Mouse (Mus musculus): ENCODE data around the gene Snap47. TPM values are rescaled to one million over a fixed set of nuclear protein-coding genes. Genes with fewer than 3 reads are reported as not detected.

Gene Snap47
- 100 to 1,000 TPM; 379 to 395 TPM for total RNA-seq (2021)
- long read RNA-seq, experiment 1, transcript Snap47-201 (5 exons, 1,896 nt): major isoform, 444 of 537 reads
- long read RNA-seq, experiment 1, partial matches to known transcripts: 21 of 537 reads
- long read RNA-seq, experiment 1, other reads (novel, unspliced or antisense): 72 of 537 reads
- long read RNA-seq, experiment 2, transcript Snap47-201 (5 exons, 1,896 nt): major isoform, 257 of 315 reads
- long read RNA-seq, experiment 2, partial matches to known transcripts: 9 of 315 reads
- long read RNA-seq, experiment 2, other reads (novel, unspliced or antisense): 49 of 315 reads

GRCm38 (mm10) chr11:59451086-59451485 is at the start of gene Snap47:
Snap47 (minus strand) TSS chr11:59451186.
- peak within 1 kb of the TSS; percentile 92 for H3K27ac ChIP-seq
- H3K4me3 ChIP-seq: peak within 1 kb of the TSS; percentile 96
- intact Hi-C loops (cut with DNase I): no loop called here
- TF ChIP-seq CTCF (IDR thresholded peaks at IDR 0.05): no peak
- DNase-seq (ENCODE audit: extremely low spot score in 1 of 2, low spot score in 2 of 2): no peak

GRCm38 (mm10) chr11:59497747-59498146 is 46.8 kb upstream of the Snap47 start:
- intact Hi-C loops (cut with DNase I): no loop called here
- DNase-seq (ENCODE audit: extremely low spot score in 1 of 2, low spot score in 2 of 2): no peak
- H3K27ac ChIP-seq: peak overlapping the region; percentile 83
- no peak; the same call in 1 of the 2 replicates for TF ChIP-seq CTCF (IDR thresholded peaks at IDR 0.05)
- no peak overlapping the region for H3K4me3 ChIP-seq

DNA sequence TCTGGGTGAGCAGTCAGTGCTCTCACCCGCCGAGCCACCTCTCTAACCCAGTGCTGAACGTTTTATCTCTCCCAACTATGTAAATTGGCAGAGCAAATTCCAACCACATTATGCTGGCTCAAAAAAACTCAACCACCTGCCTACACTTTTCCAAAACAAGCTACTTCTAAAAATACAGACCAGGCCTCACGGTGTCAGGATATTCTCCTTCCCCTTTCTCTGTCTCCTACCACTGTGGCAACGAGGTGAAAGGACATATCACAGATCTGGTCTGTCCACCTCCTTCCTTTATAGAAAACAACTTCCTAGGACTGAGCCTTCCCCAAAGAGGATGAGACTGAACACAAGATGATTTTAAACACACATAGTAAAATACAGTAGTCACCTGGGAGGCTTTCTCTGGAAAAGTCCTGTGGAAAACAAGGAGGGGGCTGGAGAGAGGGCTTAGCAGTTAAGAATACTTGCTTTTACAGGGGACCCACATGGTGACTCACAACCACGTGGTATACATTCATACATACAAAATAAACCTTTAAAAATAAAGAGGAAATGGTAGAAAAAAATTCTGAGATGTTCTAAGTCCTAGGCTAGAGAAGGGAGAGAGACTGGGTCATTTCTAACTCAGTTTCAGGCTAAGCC is 45.8 kb upstream of the Snap47 start:
- DNase-seq (ENCODE audit: extremely low spot score in 1 of 2, low spot score in 2 of 2): no peak
- no peak for TF ChIP-seq CTCF (IDR thresholded peaks at IDR 0.05)
- peak overlapping the region; percentile 83 for H3K27ac ChIP-seq
- no peak overlapping the region for H3K4me3 ChIP-seq
- intact Hi-C loops (cut with DNase I): no loop called here

GRCm38 (mm10) chr11:59486222-59486621 is 35.2 kb upstream of the Snap47 start:
- TF ChIP-seq CTCF (IDR thresholded peaks at IDR 0.05): no peak
- no peak for DNase-seq (ENCODE audit: extremely low spot score in 1 of 2, low spot score in 2 of 2)
- intact Hi-C loops (cut with DNase I): loop anchor here (5.0 kb wide), 1 partner anchor 259 kb away; the partner anchor contains the start of gene Arf1
- no peak overlapping the region for H3K4me3 ChIP-seq
- peak overlapping the region; percentile 50 for H3K27ac ChIP-seq

DNA sequence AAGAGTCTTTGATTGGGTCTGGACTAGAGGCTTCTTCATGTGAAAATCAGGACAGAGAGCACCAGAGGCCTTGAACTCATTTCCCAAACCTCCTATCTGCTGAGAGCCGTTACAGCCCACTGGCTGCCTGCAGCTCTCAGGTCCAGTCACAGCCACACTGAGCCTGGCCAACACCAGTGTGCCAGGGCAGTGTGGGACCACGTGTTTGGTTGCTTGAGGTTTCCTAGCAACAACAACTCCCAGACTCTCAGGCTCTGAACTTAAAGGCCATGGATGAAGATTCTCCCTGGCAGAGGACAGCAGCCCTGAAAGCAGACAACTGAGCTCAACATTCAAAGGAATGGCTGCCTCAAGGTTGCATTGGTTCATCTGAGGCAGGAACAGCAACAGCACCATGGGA is 34.7 kb upstream of the Snap47 start:
- DNase-seq (ENCODE audit: extremely low spot score in 1 of 2, low spot score in 2 of 2): no peak
- no peak for TF ChIP-seq CTCF (IDR thresholded peaks at IDR 0.05)
- intact Hi-C loops (cut with DNase I): loop anchor here (5.0 kb wide), 1 partner anchor 258 kb away; the partner anchor contains the start of gene Arf1

GRCm38 (mm10) chr11:59483212-59483611 is 32.2 kb upstream of the Snap47 start:
- peak in 1 of 2 experiments; percentile 42 for DNase-seq (ENCODE audit: extremely low spot score in 1 of 2, low spot score in 2 of 2)
- Histone ChIP-seq H3K27ac (no peak overlapping the region), H3K4me3 (no peak overlapping the region)
- intact Hi-C loops (cut with DNase I): loop anchor here (1.0 kb wide), 1 partner anchor 175 kb away; no protein-coding TSS in a partner anchor
- TF ChIP-seq CTCF (IDR thresholded peaks at IDR 0.05): peak; percentile 69

More for the DNA sequence above, 34.7 kb upstream of the Snap47 start:
- H3K27ac ChIP-seq: peak overlapping the region; percentile 44; the same call in 1 of the 2 replicates
- H3K4me3 ChIP-seq: no peak overlapping the region

- Histone ChIP-seq H3K4me3 (no peak overlapping the region), H3K27ac (no peak overlapping the region)
- no peak for DNase-seq (ENCODE audit: extremely low spot score in 1 of 2, low spot score in 2 of 2)
- intact Hi-C loops (cut with DNase I): no loop called here
- no peak for TF ChIP-seq CTCF (IDR thresholded peaks at IDR 0.05)
Observed at GRCm38 (mm10) chr11:59477240-59477639, 26.3 kb upstream of the Snap47 start.

GRCm38 (mm10) chr11:59472326-59472677 is 21.3 kb upstream of the Snap47 start, which contains the start of gene Zfp867:
Zfp867 (minus strand) TSS chr11:59472474.
- Histone ChIP-seq H3K27ac (peak within 1 kb of the TSS; percentile 78), H3K4me3 (peak within 1 kb of the TSS; percentile 81)
- intact Hi-C loops (cut with DNase I): loop anchor here (5.0 kb wide), 1 partner anchor 105 kb away; no protein-coding TSS in a partner anchor
- DNase-seq (ENCODE audit: extremely low spot score in 1 of 2, low spot score in 2 of 2): peak; percentile 84 to 86
- no peak for TF ChIP-seq CTCF (IDR thresholded peaks at IDR 0.05)

- intact Hi-C loops (cut with DNase I): loop anchor here (5.0 kb wide), 1 partner anchor 104 kb away; no protein-coding TSS in a partner anchor
- Histone ChIP-seq H3K27ac (peak overlapping the region; percentile 78), H3K4me3 (peak overlapping the region; percentile 81)
- no peak for TF ChIP-seq CTCF (IDR thresholded peaks at IDR 0.05)
- no peak for DNase-seq (ENCODE audit: extremely low spot score in 1 of 2, low spot score in 2 of 2)
Observed at GRCm38 (mm10) chr11:59471413-59472325, 20.7 kb upstream of the Snap47 start.

DNA sequence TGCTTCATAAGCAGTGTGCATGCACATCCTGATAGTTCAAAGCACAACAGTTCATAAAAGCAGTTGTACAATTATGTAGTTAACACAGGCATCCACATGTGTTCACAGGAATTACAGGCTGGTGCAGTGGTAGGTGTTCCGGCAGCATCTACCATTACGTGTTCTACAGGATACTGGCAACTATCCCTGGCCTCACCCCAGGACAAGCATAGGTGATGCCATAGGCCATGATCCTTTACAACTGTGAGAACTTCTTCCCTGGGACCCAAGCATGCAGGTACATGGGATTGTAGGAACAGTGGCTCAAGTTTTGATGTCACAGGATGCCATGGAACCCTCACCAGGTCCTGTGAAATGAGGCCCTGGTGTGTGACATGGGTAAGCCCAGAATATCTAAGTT is 9.5 kb upstream of the Snap47 start:
- TF ChIP-seq CTCF (IDR thresholded peaks at IDR 0.05): no peak
- no peak for DNase-seq (ENCODE audit: extremely low spot score in 1 of 2, low spot score in 2 of 2)
- H3K27ac ChIP-seq: no peak overlapping the region
- intact Hi-C loops (cut with DNase I): no loop called here
- no peak overlapping the region for H3K4me3 ChIP-seq

DNA sequence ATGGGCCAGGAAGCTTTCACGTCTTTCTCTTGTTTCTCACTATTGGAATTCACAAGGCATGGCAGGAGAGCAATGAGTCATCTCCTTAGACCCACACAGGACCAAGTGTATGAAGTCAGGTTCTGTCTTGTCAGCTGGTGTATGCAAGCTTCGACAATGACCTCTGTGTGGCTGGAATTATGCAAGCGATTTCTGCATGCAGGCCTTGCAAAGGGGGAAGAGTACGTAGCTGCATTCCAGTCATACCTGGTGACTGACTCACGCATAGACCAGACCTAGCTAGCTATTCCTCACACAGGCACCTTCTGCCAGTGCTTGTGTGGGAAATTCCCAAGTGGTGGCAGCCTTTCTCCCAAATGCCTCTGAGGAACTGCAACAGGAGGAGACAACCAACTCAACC is 8.0 kb upstream of the Snap47 start:
- Histone ChIP-seq H3K27ac (no peak overlapping the region; the same call in 1 of the 2 replicates), H3K4me3 (no peak overlapping the region)
- TF ChIP-seq CTCF (IDR thresholded peaks at IDR 0.05): no peak
- intact Hi-C loops (cut with DNase I): no loop called here
- DNase-seq (ENCODE audit: extremely low spot score in 1 of 2, low spot score in 2 of 2): no peak

All from left cerebral cortex, adult 2 months (tissue).